Mouse (Mus musculus): ENCODE measurements around the gene Gm45062. TPM values are rescaled to one million over a fixed set of nuclear protein-coding genes. Genes with fewer than 3 reads are reported as not detected.
A peak's percentile ranks its signal among the peaks of the same experiment; 100 is the strongest.

Gm45062 gene
- total and polyA plus RNA-seq, 2 experiments from 2014 or later = 1.4 to 5.4 TPM

GRCm38 (mm10) chr6:8397252-8397651 is 138.0 kb downstream of the Gm45062 start:
- Histone ChIP-seq H3K36me3 (ENCODE audit: insufficient read depth) (no peaks in the 10 kb centered on the region), H3K4me2 (ENCODE audit: low read depth) (no peak overlapping the region), H3K4me1 (ENCODE audit: insufficient read depth) (peaks cover 8% of the 10 kb centered on the region; the same call in 1 of the 2 replicates), H3K9me3 (ENCODE audit: low read length) (no peaks in the 10 kb centered on the region), H3K9ac (no peak overlapping the region), H3K4me3 (ENCODE audit: low read depth, low read length) (no peak overlapping the region), H3K27me3 (ENCODE audit: insufficient read depth, low read length) (no peaks in the 10 kb centered on the region), H3K27ac (ENCODE audit: low read depth, low read length) (peak overlapping the region; percentile 45; the same call in 1 of the 2 replicates)
- ATAC-seq (peak; percentile 35), DNase-seq (no peak)
- 78% methylated on average over 7 of the region's 7 CpGs for WGBS
- no peak for TF ChIP-seq CTCF (IDR thresholded peaks at IDR 0.05; ENCODE audit: low read depth)

GRCm38 (mm10) chr6:8399710-8400109 is 140.5 kb downstream of the Gm45062 start:
- H3K4me2 ChIP-seq (ENCODE audit: low read depth) = no peak overlapping the region
- no peak overlapping the region for H3K27ac ChIP-seq (ENCODE audit: low read depth, low read length)
- peaks cover 8% of the 10 kb centered on the region; the same call in 1 of the 2 replicates for H3K4me1 ChIP-seq (ENCODE audit: insufficient read depth)
- WGBS = 27% methylated on average over 1 of the region's 1 CpGs
- TF ChIP-seq CTCF (IDR thresholded peaks at IDR 0.05; ENCODE audit: low read depth) = no peak
- no peaks in the 10 kb centered on the region for H3K9me3 ChIP-seq (ENCODE audit: low read length)
- no peaks in the 10 kb centered on the region for H3K27me3 ChIP-seq (ENCODE audit: insufficient read depth, low read length)
- H3K9ac ChIP-seq = no peak overlapping the region
- H3K4me3 ChIP-seq (ENCODE audit: low read depth, low read length) = no peak overlapping the region
- no peak for DNase-seq
- H3K36me3 ChIP-seq (ENCODE audit: insufficient read depth) = peaks cover 5% of the 10 kb centered on the region; the same call in 1 of the 2 replicates
- ATAC-seq = peak; percentile 44; the same call in 1 of the 2 replicates

- TF ChIP-seq CTCF (IDR thresholded peaks at IDR 0.05; ENCODE audit: low read depth) = no peak
- whole genome bisulfite sequencing = 95% methylated on average over 5 of the region's 5 CpGs
- no peak overlapping the region for H3K27ac ChIP-seq (ENCODE audit: low read depth, low read length)
- H3K9ac ChIP-seq = no peak overlapping the region
- ATAC-seq = no peak
- no peaks in the 10 kb centered on the region for H3K27me3 ChIP-seq (ENCODE audit: insufficient read depth, low read length)
- no peak overlapping the region for H3K4me2 ChIP-seq (ENCODE audit: low read depth)
- no peak overlapping the region for H3K4me3 ChIP-seq (ENCODE audit: low read depth, low read length)
- peaks cover 5% of the 10 kb centered on the region; the same call in 1 of the 2 replicates for H3K36me3 ChIP-seq (ENCODE audit: insufficient read depth)
- H3K9me3 ChIP-seq (ENCODE audit: low read length) = no peaks in the 10 kb centered on the region
- DNase-seq = no peak
- no peaks in the 10 kb centered on the region for H3K4me1 ChIP-seq (ENCODE audit: insufficient read depth)
Measured at GRCm38 (mm10) chr6:8403127-8403526, 143.9 kb downstream of the Gm45062 start.

GRCm38 (mm10) chr6:8405844-8406243 is 146.6 kb downstream of the Gm45062 start:
- Histone ChIP-seq H3K36me3 (ENCODE audit: insufficient read depth) (peaks cover 5% of the 10 kb centered on the region; the same call in 1 of the 2 replicates), H3K4me2 (ENCODE audit: low read depth) (no peak overlapping the region), H3K27ac (ENCODE audit: low read depth, low read length) (no peak overlapping the region), H3K9ac (no peak overlapping the region), H3K4me3 (ENCODE audit: low read depth, low read length) (no peak overlapping the region), H3K4me1 (ENCODE audit: insufficient read depth) (no peaks in the 10 kb centered on the region), H3K27me3 (ENCODE audit: insufficient read depth, low read length) (no peaks in the 10 kb centered on the region), H3K9me3 (ENCODE audit: low read length) (no peaks in the 10 kb centered on the region)
- WGBS = 90% methylated on average over 5 of the region's 5 CpGs
- TF ChIP-seq CTCF (IDR thresholded peaks at IDR 0.05; ENCODE audit: low read depth) = no peak
- ATAC-seq = no peak
- DNase-seq = no peak

- no peak overlapping the region for H3K27ac ChIP-seq (ENCODE audit: low read depth, low read length)
- no peak overlapping the region for H3K4me3 ChIP-seq (ENCODE audit: low read depth, low read length)
- WGBS = 83% methylated on average over 2 of the region's 2 CpGs
- no peak overlapping the region for H3K4me2 ChIP-seq (ENCODE audit: low read depth)
- H3K9me3 ChIP-seq (ENCODE audit: low read length) = no peaks in the 10 kb centered on the region
- ATAC-seq (no peak), DNase-seq (no peak)
- no peaks in the 10 kb centered on the region for H3K36me3 ChIP-seq (ENCODE audit: insufficient read depth)
- no peak for TF ChIP-seq CTCF (IDR thresholded peaks at IDR 0.05; ENCODE audit: low read depth)
- H3K27me3 ChIP-seq (ENCODE audit: insufficient read depth, low read length) = no peaks in the 10 kb centered on the region
- H3K4me1 ChIP-seq (ENCODE audit: insufficient read depth) = peaks cover 7% of the 10 kb centered on the region
- H3K9ac ChIP-seq = no peak overlapping the region
Measured at GRCm38 (mm10) chr6:8408332-8408731, 149.1 kb downstream of the Gm45062 start.

GRCm38 (mm10) chr6:8409865-8410264 is 150.6 kb downstream of the Gm45062 start:
- no peaks in the 10 kb centered on the region for H3K27me3 ChIP-seq (ENCODE audit: insufficient read depth, low read length)
- H3K27ac ChIP-seq (ENCODE audit: low read depth, low read length) = no peak overlapping the region
- H3K4me2 ChIP-seq (ENCODE audit: low read depth) = no peak overlapping the region
- no peak overlapping the region for H3K9ac ChIP-seq
- no peaks in the 10 kb centered on the region for H3K9me3 ChIP-seq (ENCODE audit: low read length)
- TF ChIP-seq CTCF (IDR thresholded peaks at IDR 0.05; ENCODE audit: low read depth) = no peak
- H3K4me3 ChIP-seq (ENCODE audit: low read depth, low read length) = no peak overlapping the region
- no peaks in the 10 kb centered on the region for H3K36me3 ChIP-seq (ENCODE audit: insufficient read depth)
- H3K4me1 ChIP-seq (ENCODE audit: insufficient read depth) = peaks cover 7% of the 10 kb centered on the region
- DNase-seq (no peak), ATAC-seq (peak; percentile 47; the same call in 1 of the 2 replicates)
- 73% methylated on average over 4 of the region's 4 CpGs for WGBS

- H3K27me3 ChIP-seq (ENCODE audit: insufficient read depth, low read length) = no peaks in the 10 kb centered on the region
- whole genome bisulfite sequencing = 45% methylated on average over 10 of the region's 10 CpGs
- no peaks in the 10 kb centered on the region for H3K9me3 ChIP-seq (ENCODE audit: low read length)
- H3K4me3 ChIP-seq (ENCODE audit: low read depth, low read length) = no peak overlapping the region
- no peaks in the 10 kb centered on the region for H3K36me3 ChIP-seq (ENCODE audit: insufficient read depth)
- peaks cover 7% of the 10 kb centered on the region for H3K4me1 ChIP-seq (ENCODE audit: insufficient read depth)
- peak; percentile 42 for DNase-seq
- H3K27ac ChIP-seq (ENCODE audit: low read depth, low read length) = peak overlapping the region; percentile 55
- H3K4me2 ChIP-seq (ENCODE audit: low read depth) = peak overlapping the region; percentile 26
- ATAC-seq = peak; percentile 62
- H3K9ac ChIP-seq = 0 out of 2 replicates have a peak overlapping the region, but pooled peaks have one; percentile 2
- no peak for TF ChIP-seq CTCF (IDR thresholded peaks at IDR 0.05; ENCODE audit: low read depth)
Measured at GRCm38 (mm10) chr6:8412845-8413598, 153.8 kb downstream of the Gm45062 start.
